Mouse (Mus musculus) CH12.LX (cell line): ENCODE measurements around the gene Uchl4.

Source experiments
- CHD2 ChIP-seq: IDR thresholded peaks from 2 replicates; pipeline ENCODE4 v1.6.1; 2011; ENCODE audit warnings: low read length, improper control_type of control experiment
- CTCF ChIP-seq, 2 experiments: IDR thresholded peaks in 1 of 2; conservative IDR thresholded peaks in 1 of 2; 2 replicates each; pipeline ENCODE4 v1.5.1; 2011 to 2012; ENCODE audit warnings: low read depth in 2 of 2, low read length in 2 of 2, improper control_type of control experiment in 1 of 2, inconsistent platforms in 1 of 2, mild to moderate bottlenecking in 1 of 2, moderate library complexity in 1 of 2
- ETS1 ChIP-seq: conservative IDR thresholded peaks from 2 replicates; pipeline ENCODE4 v1.6.1; 2012; ENCODE audit warnings: low read depth, mild to moderate bottlenecking, inconsistent platforms, low read length, improper control_type of control experiment, moderate library complexity
- IRF4 ChIP-seq: IDR thresholded peaks from 2 replicates; pipeline ENCODE4 v1.6.1; 2014; ENCODE audit warnings: low read depth, mild to moderate bottlenecking, inconsistent platforms, low read length, improper control_type of control experiment
- KAT2A ChIP-seq: IDR thresholded peaks from 2 replicates; pipeline ENCODE4 v1.6.1; 2012; ENCODE audit warnings: low read length, improper control_type of control experiment, inconsistent platforms; ENCODE audit not compliant: insufficient replicate concordance
- NRF1 ChIP-seq: IDR thresholded peaks from 2 replicates; pipeline ENCODE4 v1.6.1; 2014; ENCODE audit warnings: low read depth, mild to moderate bottlenecking, inconsistent platforms, low read length, improper control_type of control experiment, moderate library complexity
- POLR2A ChIP-seq: IDR thresholded peaks from 2 replicates; pipeline ENCODE4 v1.6.1; 2011; ENCODE audit warnings: low read depth, mild to moderate bottlenecking, improper control_type of control experiment, low read length
- POLR2AphosphoS2 ChIP-seq: IDR thresholded peaks from 2 replicates; pipeline ENCODE4 v1.6.1; 2011; ENCODE audit warnings: low read depth, low read length, improper control_type of control experiment
- UBTF ChIP-seq: IDR thresholded peaks from 2 replicates; pipeline ENCODE4 v1.6.1; 2012; ENCODE audit warnings: low read depth, mild to moderate bottlenecking, inconsistent platforms, low read length, improper control_type of control experiment, moderate library complexity
- USF1 ChIP-seq: IDR thresholded peaks from 2 replicates; pipeline ENCODE4 v1.6.1; 2014; ENCODE audit warnings: low read depth, mild to moderate bottlenecking, inconsistent platforms, low read length, improper control_type of control experiment
- ZKSCAN1 ChIP-seq: IDR thresholded peaks from 2 replicates; pipeline ENCODE4 v1.6.1; 2012; ENCODE audit warnings: low read depth, inconsistent platforms, low read length, improper control_type of control experiment, borderline replicate concordance

DNA sequence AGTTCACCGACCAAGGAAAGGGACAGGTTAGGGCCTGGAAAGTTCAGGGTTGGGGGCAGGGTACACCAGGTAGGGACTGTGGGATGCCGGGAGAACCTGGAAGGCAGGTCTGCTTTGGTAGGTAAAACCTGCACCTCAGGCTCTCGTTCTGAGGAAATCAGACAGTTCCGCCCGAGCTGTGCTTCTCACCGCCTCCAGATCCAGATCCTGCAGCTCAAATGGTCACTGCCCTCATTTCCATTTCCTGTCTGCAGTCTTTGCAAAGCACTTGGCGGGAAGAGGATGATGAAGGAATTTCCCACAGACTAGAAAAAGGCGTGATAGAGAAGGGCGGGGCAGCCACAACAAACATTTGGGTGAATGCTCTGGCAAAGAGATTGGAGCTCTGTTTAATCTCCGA, 33.2 kb downstream of the Uchl4 start:
- TF ChIP-seq CTCF (conservative IDR thresholded peaks at IDR 0.05 in 1 of 2, IDR thresholded peaks at IDR 0.05 in 1 of 2; ENCODE audit: low read depth in 2 of 2, low read length in 2 of 2) (no peak), POLR2A (no peak), ETS1 (no peak), CHD2 (no peak), IRF4 (no peak), ZKSCAN1 (no peak), NRF1 (no peak), USF1 (no peak), POLR2AphosphoS2 (no peak), KAT2A (no peak), UBTF (no peak)
